Comparison of ENCODE assay signal across 16 mouse cellular contexts in the genomic region with DNA sequence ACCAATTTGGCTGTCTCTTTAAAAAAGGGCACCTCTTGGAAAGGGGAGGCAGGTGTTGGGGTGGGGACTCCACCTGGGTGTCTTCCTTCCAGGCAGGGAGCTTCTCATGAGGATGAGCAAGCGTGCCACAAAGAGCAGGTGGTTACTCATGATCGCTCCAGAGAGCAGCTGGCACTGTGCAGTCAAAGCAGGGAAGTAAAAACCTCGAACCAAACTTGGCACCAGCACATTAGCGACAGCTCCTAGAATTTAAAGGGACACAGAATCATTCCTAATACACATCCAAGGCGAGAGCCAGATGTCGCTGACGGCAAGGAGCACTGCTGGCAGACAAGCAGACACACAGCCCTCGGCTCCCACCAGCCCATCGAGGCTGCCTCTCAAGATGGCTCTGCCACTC.
A peak's percentile ranks its signal among the peaks of the same experiment; 100 is the strongest.
DNase-seq lines count a peak whose midpoint lies in the region; ATAC-seq lines count a peak whose summit lies in the region.
"Had no signal": no experiment of that assay in that cellular context is flagged by ENCODE, and none has a peak within 500 bp of the region (broad histone marks: within the 10 kb centered on the region; RNA-seq: fewer than 3 reads in every experiment).

No protein-coding gene starts in this region.

- DNase-seq in hindbrain, embryonic 14.5 days (ENCODE audit: low spot score), result no peak
- peak; percentile 63 to 67 for DNase-seq in cerebellum, adult 18-20 months
- peak; percentile 17 to 48 for DNase-seq in layer of hippocampus, adult 18-20 months (ENCODE audit: low spot score in 2 of 2)
- peak; percentile 42 to 49 for DNase-seq in right cerebral cortex, adult 2 months (ENCODE audit: low spot score in 2 of 2)
- DNase-seq in gastrocnemius, adult 8-10 months (ENCODE audit: low spot score in 2 of 2), result no peak
- DNase-seq in kidney, adult 18-20 months, result no peak
- DNase-seq: adrenal gland, postnatal 14 days; lung, embryonic 14.5 days had no signal

- H3K36me3 ChIP-seq in hindbrain, embryonic 16.5 days (ENCODE audit: control insufficient read depth, insufficient read depth, low read length), result no peaks in the 10 kb centered on the region
- H3K36me3 ChIP-seq in hindbrain, embryonic 14.5 days (replicated peaks; ENCODE audit: control insufficient read depth, insufficient read depth), result no peaks in the 10 kb centered on the region
- H3K36me3 ChIP-seq: forebrain, embryonic 10.5 days; heart, embryonic 10.5 days; limb, embryonic 10.5 days had no signal

- no peak overlapping the region for H3K4me2 ChIP-seq in hindbrain, embryonic 16.5 days (ENCODE audit: low read length)
- H3K4me2 ChIP-seq in hindbrain, embryonic 14.5 days (replicated peaks), result no peak overlapping the region
- H3K4me2 ChIP-seq: lung, embryonic 14.5 days; midbrain, embryonic 11.5 days had no signal

- H3K9ac ChIP-seq in hindbrain, embryonic 16.5 days (ENCODE audit: low read depth, low read length), result no peak overlapping the region
- H3K9ac ChIP-seq in hindbrain, embryonic 14.5 days, result no peak overlapping the region
- H3K9ac ChIP-seq: lung, embryonic 14.5 days had no signal

- no peak overlapping the region for H3K27ac ChIP-seq in hindbrain, embryonic 16.5 days (ENCODE audit: low read depth, low read length)
- no peak overlapping the region for H3K27ac ChIP-seq in hindbrain, embryonic 14.5 days
- H3K27ac ChIP-seq: forebrain, embryonic 10.5 days; heart, embryonic 10.5 days; limb, embryonic 10.5 days had no signal

- 58% methylated on average over 9 of the region's 9 CpGs for WGBS in hindbrain, embryonic 16.5 days
- 67% methylated on average over 9 of the region's 9 CpGs for WGBS in hindbrain, embryonic 14.5 days

- no peaks in the 10 kb centered on the region for H3K4me1 ChIP-seq in hindbrain, embryonic 16.5 days (ENCODE audit: control insufficient read depth, insufficient read depth, low read depth, low read length)
- no peaks in the 10 kb centered on the region for H3K4me1 ChIP-seq in hindbrain, embryonic 14.5 days (replicated peaks; ENCODE audit: control insufficient read depth, insufficient read depth, low read length)
- H3K4me1 ChIP-seq: forebrain, embryonic 10.5 days; limb, embryonic 10.5 days had no signal

- H3K27me3 ChIP-seq in hindbrain, embryonic 16.5 days (replicated peaks; ENCODE audit: control insufficient read depth, insufficient read depth, low read length), result no peaks in the 10 kb centered on the region
- no peaks in the 10 kb centered on the region for H3K27me3 ChIP-seq in hindbrain, embryonic 14.5 days (ENCODE audit: control insufficient read depth, insufficient read depth, low read length)

- no peaks in the 10 kb centered on the region for H3K9me3 ChIP-seq in hindbrain, embryonic 16.5 days (ENCODE audit: control insufficient read depth, low read length)
- no peaks in the 10 kb centered on the region for H3K9me3 ChIP-seq in hindbrain, embryonic 14.5 days (ENCODE audit: control insufficient read depth, low read length)
- H3K9me3 ChIP-seq: forebrain, embryonic 10.5 days; heart, embryonic 10.5 days; limb, embryonic 10.5 days had no signal

- H3K4me3 ChIP-seq in hindbrain, embryonic 16.5 days (ENCODE audit: low read length), result no peak overlapping the region
- H3K4me3 ChIP-seq in hindbrain, embryonic 14.5 days (replicated peaks; ENCODE audit: low read length), result no peak overlapping the region
- H3K4me3 ChIP-seq: forebrain, embryonic 10.5 days; heart, embryonic 10.5 days; limb, embryonic 10.5 days had no signal

- ATAC-seq in hindbrain, embryonic 16.5 days, result peak; percentile 56; the same call in 1 of the 2 replicates
- ATAC-seq in hindbrain, embryonic 14.5 days (ENCODE audit: low FRiP score), result no peak
- no peak for ATAC-seq in erythroblast, adult 5-6 weeks (replicated peaks; ENCODE audit: low FRiP score, poor library complexity, severe bottlenecking)
- ATAC-seq: CD4-positive, CD25-positive, alpha-beta regulatory T cell, adult 4 months; Patski had no signal

Comparison
In these comparisons a context has a peak if more than half of its experiments do, and no peak if none do; other contexts are left out.
1. DNase-seq: peak in cerebellum, adult 18-20 months (2 of 2), layer of hippocampus, adult 18-20 months (2 of 2) and right cerebral cortex, adult 2 months (2 of 2); none in hindbrain, embryonic 14.5 days (single experiment), gastrocnemius, adult 8-10 months (0 of 2) and kidney, adult 18-20 months (single experiment).